Mouse (Mus musculus) forebrain, embryonic 15.5 days (tissue): ENCODE measurements around the gene Rgmb. TPM values are rescaled to one million over a fixed set of nuclear protein-coding genes. Genes with fewer than 3 reads are reported as not detected.
A peak's percentile ranks its signal among the peaks of the same experiment; 100 is the strongest.

ENCODE experiments used
- ATAC-seq: fragments of 200-750 bp; cut with Nextera tagmentation; replicated peaks from 2 replicates; pipeline ENCODE4 v1.8.0; 2017; ENCODE audit warnings: mild to moderate bottlenecking, moderate TSS enrichment, moderate library complexity
- H3K27ac ChIP-seq: fragments of 300-500 bp; sonication (generic); replicated peaks from 2 replicates; pipeline ENCODE4 v1.5.1; 2015; ENCODE audit warnings: mild to moderate bottlenecking, inconsistent platforms
- H3K27me3 ChIP-seq: fragments of 300-500 bp; sonication (generic); 2 replicates; pipeline ENCODE4 v1.6.1; 2015; ENCODE audit warnings: inconsistent platforms
- H3K36me3 ChIP-seq: fragments of 300-500 bp; sonication (generic); 2 replicates; pipeline ENCODE4 v1.6.1; 2015; ENCODE audit warnings: mild to moderate bottlenecking, inconsistent platforms
- H3K4me1 ChIP-seq: fragments of 300-500 bp; sonication (generic); 2 replicates; pipeline ENCODE4 v1.6.1; 2015; ENCODE audit warnings: inconsistent platforms
- H3K4me2 ChIP-seq: fragments of 300-500 bp; sonication (generic); replicated peaks from 2 replicates; pipeline ENCODE4 v1.6.1; 2015; ENCODE audit warnings: mild to moderate bottlenecking, inconsistent platforms
- H3K4me3 ChIP-seq: fragments of 300-500 bp; sonication (generic); 2 replicates; pipeline ENCODE4 v1.5.1; 2015; ENCODE audit warnings: mild to moderate bottlenecking, inconsistent platforms
- H3K9ac ChIP-seq: fragments of 300-500 bp; sonication (generic); replicated peaks from 2 replicates; pipeline ENCODE4 v1.6.1; 2015; ENCODE audit warnings: mild to moderate bottlenecking, inconsistent platforms
- H3K9me3 ChIP-seq: fragments of 300-500 bp; sonication (generic); 2 replicates; pipeline ENCODE4 v1.6.1; 2016; ENCODE audit warnings: inconsistent platforms
- WGBS: fragments of 180-500 bp; shearing (Covaris S2); methylation state at CpG from one replicate; pipeline ENCODE4 v1.1.7; 2015; ENCODE audit warnings: mixed read lengths; 5-methylcytosine and 5-hydroxymethylcytosine counted together
- polyA plus RNA-seq: library from polyadenylated mRNA; unstranded; fragments of >200 nt; fragmentation: Nextera tagmentation; extraction: Ambion mirVana; gene quantifications from 2 replicates; pipeline ENCODE4 v1.2.1, GENCODE M21; 2015

The Rgmb gene
- polyA plus RNA-seq, result 48.2 and 51.9 TPM in 2 replicates

GRCm38 (mm10) chr17:15830766-15831644 is at the start of gene Rgmb:
Gene Rgmb (minus strand): TSS chr17:15831039.
- peak; percentile 21 for ATAC-seq
- under 1% methylated on average over 55 of the region's 55 CpGs for WGBS
- H3K4me2 ChIP-seq, result peak within 1 kb of the TSS; percentile 79

GRCm38 (mm10) chr17:15874765-15875164 is 43.9 kb upstream of the Rgmb start:
- H3K27me3 ChIP-seq, result no peaks in the 10 kb centered on the region
- no peaks in the 10 kb centered on the region for H3K9me3 ChIP-seq
- no peak overlapping the region for H3K9ac ChIP-seq
- H3K4me1 ChIP-seq, result no peaks in the 10 kb centered on the region
- 83% methylated on average over 6 of the region's 6 CpGs for WGBS
- no peaks in the 10 kb centered on the region for H3K36me3 ChIP-seq
- H3K4me3 ChIP-seq, result no peak overlapping the region
- no peak overlapping the region for H3K27ac ChIP-seq
- no peak for ATAC-seq
- no peak overlapping the region for H3K4me2 ChIP-seq

More at GRCm38 (mm10) chr17:15830766-15831644, at the start of gene Rgmb:
- peak within 1 kb of the TSS; percentile 91 for H3K27ac ChIP-seq
- peak within 1 kb of the TSS; percentile 69 for H3K9ac ChIP-seq
- H3K27me3 ChIP-seq, result no peaks in the 10 kb centered on the region
- peaks cover 41% of the 10 kb centered on the region for H3K4me1 ChIP-seq
- peak within 1 kb of the TSS; percentile 59 for H3K4me3 ChIP-seq
- no peaks in the 10 kb centered on the region for H3K36me3 ChIP-seq
- no peaks in the 10 kb centered on the region for H3K9me3 ChIP-seq

GRCm38 (mm10) chr17:15872093-15872492 is 41.3 kb upstream of the Rgmb start:
- Histone ChIP-seq H3K27ac (no peak overlapping the region), H3K9ac (no peak overlapping the region), H3K4me2 (no peak overlapping the region), H3K4me3 (no peak overlapping the region), H3K27me3 (no peaks in the 10 kb centered on the region), H3K9me3 (no peaks in the 10 kb centered on the region), H3K4me1 (no peaks in the 10 kb centered on the region), H3K36me3 (no peaks in the 10 kb centered on the region)
- no peak for ATAC-seq

GRCm38 (mm10) chr17:15865249-15865648 is 34.4 kb upstream of the Rgmb start:
- no peaks in the 10 kb centered on the region for H3K36me3 ChIP-seq
- WGBS, result 94% methylated on average over 1 of the region's 1 CpGs
- no peak overlapping the region for H3K4me2 ChIP-seq
- no peak overlapping the region for H3K27ac ChIP-seq
- no peaks in the 10 kb centered on the region for H3K9me3 ChIP-seq
- no peaks in the 10 kb centered on the region for H3K27me3 ChIP-seq
- H3K4me1 ChIP-seq, result no peaks in the 10 kb centered on the region
- ATAC-seq, result no peak
- H3K4me3 ChIP-seq, result no peak overlapping the region
- no peak overlapping the region for H3K9ac ChIP-seq

- WGBS, result 57% methylated on average over 4 of the region's 4 CpGs
- no peak overlapping the region for H3K27ac ChIP-seq
- H3K9me3 ChIP-seq, result no peaks in the 10 kb centered on the region
- H3K4me2 ChIP-seq, result no peak overlapping the region
- H3K36me3 ChIP-seq, result no peaks in the 10 kb centered on the region
- H3K4me1 ChIP-seq, result no peaks in the 10 kb centered on the region
- H3K9ac ChIP-seq, result no peak overlapping the region
- H3K4me3 ChIP-seq, result no peak overlapping the region
- no peak for ATAC-seq
- no peaks in the 10 kb centered on the region for H3K27me3 ChIP-seq
These were observed 31.5 kb upstream of the Rgmb start for GRCm38 (mm10) chr17:15862355-15862754.

GRCm38 (mm10) chr17:15853121-15853520 is 22.3 kb upstream of the Rgmb start:
- Histone ChIP-seq H3K9ac (no peak overlapping the region), H3K27me3 (no peaks in the 10 kb centered on the region), H3K4me2 (no peak overlapping the region), H3K9me3 (no peaks in the 10 kb centered on the region), H3K27ac (no peak overlapping the region), H3K4me1 (no peaks in the 10 kb centered on the region), H3K4me3 (no peak overlapping the region), H3K36me3 (no peaks in the 10 kb centered on the region)
- 66% methylated on average over 2 of the region's 2 CpGs for WGBS
- ATAC-seq, result no peak

GRCm38 (mm10) chr17:15850544-15850943 is 19.7 kb upstream of the Rgmb start:
- Histone ChIP-seq H3K4me1 (no peaks in the 10 kb centered on the region), H3K36me3 (no peaks in the 10 kb centered on the region), H3K4me2 (no peak overlapping the region), H3K27me3 (no peaks in the 10 kb centered on the region), H3K9me3 (no peaks in the 10 kb centered on the region), H3K27ac (no peak overlapping the region), H3K4me3 (no peak overlapping the region), H3K9ac (no peak overlapping the region)
- ATAC-seq, result no peak
- 89% methylated on average over 3 of the region's 3 CpGs for WGBS

- Histone ChIP-seq H3K36me3 (no peaks in the 10 kb centered on the region), H3K27me3 (no peaks in the 10 kb centered on the region), H3K9ac (no peak overlapping the region), H3K4me2 (no peak overlapping the region), H3K4me3 (no peak overlapping the region), H3K27ac (no peak overlapping the region), H3K4me1 (no peaks in the 10 kb centered on the region), H3K9me3 (no peaks in the 10 kb centered on the region)
- ATAC-seq, result no peak
- WGBS, result 87% methylated on average over 2 of the region's 2 CpGs
These were observed 10.6 kb upstream of the Rgmb start for GRCm38 (mm10) chr17:15841425-15841824.

- Histone ChIP-seq H3K4me2 (no peak overlapping the region), H3K9ac (no peak overlapping the region), H3K4me1 (peaks cover 34% of the 10 kb centered on the region), H3K27ac (peak overlapping the region; percentile 31; the same call in 1 of the 2 replicates), H3K27me3 (no peaks in the 10 kb centered on the region), H3K4me3 (no peak overlapping the region), H3K36me3 (no peaks in the 10 kb centered on the region), H3K9me3 (no peaks in the 10 kb centered on the region)
- no peak for ATAC-seq
- WGBS, result 11% methylated on average over 5 of the region's 5 CpGs
These were observed 1.6 kb upstream of the Rgmb start for GRCm38 (mm10) chr17:15832398-15832797.

- Histone ChIP-seq H3K27ac (no peak overlapping the region), H3K4me2 (no peak overlapping the region), H3K4me3 (no peak overlapping the region), H3K27me3 (no peaks in the 10 kb centered on the region), H3K9ac (no peak overlapping the region), H3K36me3 (no peaks in the 10 kb centered on the region), H3K4me1 (peaks cover 40% of the 10 kb centered on the region), H3K9me3 (no peaks in the 10 kb centered on the region)
- 14% methylated on average over 8 of the region's 8 CpGs for WGBS
- ATAC-seq, result no peak
These were observed 971 bp upstream of the Rgmb start for GRCm38 (mm10) chr17:15831810-15832209.

GRCm38 (mm10) chr17:15830171-15830765 is 571 bp downstream of the Rgmb start:
- peak overlapping the region; percentile 59 for H3K4me3 ChIP-seq
- H3K4me2 ChIP-seq, result peak overlapping the region; percentile 79
- no peak for ATAC-seq
- H3K27ac ChIP-seq, result peak overlapping the region; percentile 91
- peaks cover 41% of the 10 kb centered on the region for H3K4me1 ChIP-seq
- 0% methylated on average over 34 of the region's 34 CpGs for WGBS
- no peaks in the 10 kb centered on the region for H3K9me3 ChIP-seq
- peak overlapping the region; percentile 69 for H3K9ac ChIP-seq
- no peaks in the 10 kb centered on the region for H3K36me3 ChIP-seq
- no peaks in the 10 kb centered on the region for H3K27me3 ChIP-seq
